Mouse (Mus musculus) E14TG2a.4 (cell line): ENCODE data around the gene Ilk.

Experiments
- CTCF ChIP-seq: conservative IDR thresholded peaks from 2 replicates; pipeline ENCODE4 v1.5.1; 2014; ENCODE audit warnings: low read length
- NANOG ChIP-seq: IDR thresholded peaks from 2 replicates; pipeline ENCODE4 v1.6.1; 2014; ENCODE audit warnings: borderline replicate concordance, low read length, mixed read lengths

GRCm38 (mm10) chr7:105773041-105773440 is 36.6 kb downstream of the Ilk start:
- TF ChIP-seq CTCF, result no peak
- TF ChIP-seq NANOG, result no peak
